8 mouse cellular contexts compared by ENCODE assay signal in genomic region chr5:149428347-149428746, GRCm38 (mm10). TPM values are rescaled to one million over a fixed set of nuclear protein-coding genes. Genes with fewer than 3 reads are reported as not detected.
A peak's percentile ranks its signal among the peaks of the same experiment; 100 is the strongest.
DNase-seq lines count a peak whose midpoint lies in the region; ATAC-seq and TF ChIP-seq lines count a peak whose summit lies in the region.

No protein-coding gene starts in this region.

- H3K27ac ChIP-seq in lung, postnatal 0 days (ENCODE audit: low read length), result no peak overlapping the region
- peak overlapping the region; percentile 75 for H3K27ac ChIP-seq in forebrain, embryonic 11.5 days (ENCODE audit: low read depth, low read length)
- H3K27ac ChIP-seq in limb, embryonic 14.5 days (replicated peaks; ENCODE audit: low read depth, low read length), result peak overlapping the region; percentile 48; the same call in 1 of the 2 replicates
- H3K27ac ChIP-seq in neural tube, embryonic 13.5 days (replicated peaks), result peak overlapping the region; percentile 68

- no peak for TF ChIP-seq POLR2A in limb, embryonic 14.5 days (IDR thresholded peaks at IDR 0.05; ENCODE audit: borderline replicate concordance, extremely low read depth, insufficient read depth, insufficient read length)

- H3K9me3 ChIP-seq in lung, postnatal 0 days (ENCODE audit: low read length), result no peaks in the 10 kb centered on the region
- H3K9me3 ChIP-seq in forebrain, embryonic 11.5 days (ENCODE audit: control insufficient read depth, low read length), result no peaks in the 10 kb centered on the region
- H3K9me3 ChIP-seq in limb, embryonic 14.5 days (ENCODE audit: control insufficient read depth, low read length), result no peaks in the 10 kb centered on the region
- H3K9me3 ChIP-seq in neural tube, embryonic 13.5 days, result no peaks in the 10 kb centered on the region

- H3K9ac ChIP-seq in lung, postnatal 0 days (replicated peaks; ENCODE audit: low read depth), result no peak overlapping the region
- H3K9ac ChIP-seq in forebrain, embryonic 11.5 days (ENCODE audit: low read length), result peak overlapping the region; percentile 33
- H3K9ac ChIP-seq in limb, embryonic 14.5 days (ENCODE audit: low read depth, low read length, severe bottlenecking), result no peak overlapping the region
- H3K9ac ChIP-seq in neural tube, embryonic 13.5 days, result 0 out of 2 replicates have a peak overlapping the region, but pooled peaks have one; percentile 50

- H3K4me1 ChIP-seq in lung, postnatal 0 days (ENCODE audit: insufficient read depth, low read depth, low read length), result no peaks in the 10 kb centered on the region
- peaks cover 12% of the 10 kb centered on the region for H3K4me1 ChIP-seq in forebrain, embryonic 11.5 days (replicated peaks; ENCODE audit: control insufficient read depth, insufficient read depth, low read length)
- H3K4me1 ChIP-seq in limb, embryonic 14.5 days (ENCODE audit: control insufficient read depth, insufficient read depth, low read length), result peaks cover 14% of the 10 kb centered on the region
- peaks cover 20% of the 10 kb centered on the region for H3K4me1 ChIP-seq in neural tube, embryonic 13.5 days (replicated peaks)

- H3K4me3 ChIP-seq in lung, postnatal 0 days (ENCODE audit: low read depth, low read length), result no peak overlapping the region
- no peak overlapping the region for H3K4me3 ChIP-seq in forebrain, embryonic 11.5 days (ENCODE audit: low read depth, low read length)
- no peak overlapping the region for H3K4me3 ChIP-seq in limb, embryonic 14.5 days (replicated peaks; ENCODE audit: low read length)
- no peak overlapping the region for H3K4me3 ChIP-seq in neural tube, embryonic 13.5 days

- 13% methylated on average over 6 of the region's 6 CpGs for WGBS in lung, postnatal 0 days
- WGBS in forebrain, embryonic 11.5 days, result 9% methylated on average over 6 of the region's 6 CpGs
- 5% methylated on average over 6 of the region's 6 CpGs for WGBS in limb, embryonic 14.5 days
- 10% methylated on average over 6 of the region's 6 CpGs for WGBS in neural tube, embryonic 13.5 days

- TF ChIP-seq CTCF in lung, postnatal 0 days (IDR thresholded peaks at IDR 0.05), result peak; percentile 18; the same call in 1 of the 2 replicates

- no peak for TF ChIP-seq EP300 in lung, postnatal 0 days (IDR thresholded peaks at IDR 0.05)

- peak; percentile 28; the same call in 1 of the 2 replicates for ATAC-seq in lung, postnatal 0 days
- peak; percentile 84 for ATAC-seq in forebrain, embryonic 11.5 days (replicated peaks; ENCODE audit: low FRiP score)
- ATAC-seq in limb, embryonic 14.5 days (ENCODE audit: low FRiP score, low read depth), result peak; percentile 86
- peak; percentile 78 for ATAC-seq in neural tube, embryonic 13.5 days (ENCODE audit: low read depth)

- no peak overlapping the region for H3K4me2 ChIP-seq in lung, postnatal 0 days (replicated peaks; ENCODE audit: low read depth, low read length)
- peak overlapping the region; percentile 16; the same call in 1 of the 2 replicates for H3K4me2 ChIP-seq in forebrain, embryonic 11.5 days (ENCODE audit: low read depth, low read length, severe bottlenecking)
- no peak overlapping the region; the same call in 1 of the 2 replicates for H3K4me2 ChIP-seq in limb, embryonic 14.5 days (replicated peaks; ENCODE audit: low read depth, low read length, severe bottlenecking)
- H3K4me2 ChIP-seq in neural tube, embryonic 13.5 days, result no peak overlapping the region; the same call in 1 of the 2 replicates

- DNase-seq in lung, postnatal 0 days (ENCODE audit: low spot score), result peak; percentile 22
- DNase-seq in lung, postnatal 14 days, result no peak
- DNase-seq in forebrain, embryonic 11.5 days (ENCODE audit: low spot score), result peak; percentile 70
- DNase-seq in limb, embryonic 14.5 days (ENCODE audit: low spot score), result peak; percentile 80
- no peak for DNase-seq in frontal cortex, postnatal 36 days (ENCODE audit: low spot score in 2 of 2)
- no peak for DNase-seq in urinary bladder, postnatal 25 days (ENCODE audit: low spot score)
- DNase-seq in ovary, postnatal 10 days (ENCODE audit: low spot score), result no peak

- no peaks in the 10 kb centered on the region for H3K27me3 ChIP-seq in lung, postnatal 0 days (replicated peaks; ENCODE audit: insufficient read depth, low read length)
- no peaks in the 10 kb centered on the region for H3K27me3 ChIP-seq in forebrain, embryonic 11.5 days (ENCODE audit: control insufficient read depth, insufficient read depth, low read length)
- H3K27me3 ChIP-seq in limb, embryonic 14.5 days (ENCODE audit: control insufficient read depth, insufficient read depth, low read length), result no peaks in the 10 kb centered on the region
- no peaks in the 10 kb centered on the region for H3K27me3 ChIP-seq in neural tube, embryonic 13.5 days

- no peaks in the 10 kb centered on the region for H3K36me3 ChIP-seq in lung, postnatal 0 days (ENCODE audit: insufficient read depth, low read length)
- H3K36me3 ChIP-seq in forebrain, embryonic 11.5 days (ENCODE audit: control insufficient read depth, insufficient read depth, low read length), result no peaks in the 10 kb centered on the region
- no peaks in the 10 kb centered on the region for H3K36me3 ChIP-seq in limb, embryonic 14.5 days (ENCODE audit: control insufficient read depth, insufficient read depth, low read length)
- H3K36me3 ChIP-seq in neural tube, embryonic 13.5 days, result no peaks in the 10 kb centered on the region

RNA-seq across cellular contexts. Expression of gene Tex26, which starts 11.1 kb away (rescaled TPM):
- 3.0 and 4.9 TPM in 2 replicates for polyA plus RNA-seq in lung, postnatal 0 days (2015; fragmentation: Nextera tagmentation; extraction: Ambion mirVana)
- 1.6 and 1.7 TPM in 2 replicates for polyA plus RNA-seq in forebrain, embryonic 11.5 days (2014; fragmentation: Nextera tagmentation; extraction: Ambion mirVana)
- polyA plus RNA-seq in limb, embryonic 14.5 days (2012; rRNA removed), result 0.20 and 0.50 TPM in 2 replicates
- polyA plus RNA-seq in limb, embryonic 14.5 days (2014; fragmentation: Nextera tagmentation; extraction: Ambion mirVana), result 0.36 and 0.44 TPM in 2 replicates
- 0.54 and 1.3 TPM in 2 replicates for polyA plus RNA-seq in neural tube, embryonic 13.5 days (2015; fragmentation: Nextera tagmentation; extraction: Ambion mirVana)

RNA-seq across cellular contexts. Expression of gene Medag, which starts 16.8 kb away (rescaled TPM):
- 2.0 and 2.3 TPM in 2 replicates for polyA plus RNA-seq in lung, postnatal 0 days (2015; fragmentation: Nextera tagmentation; extraction: Ambion mirVana)
- 1.0 and 1.4 TPM in 2 replicates for polyA plus RNA-seq in forebrain, embryonic 11.5 days (2014; fragmentation: Nextera tagmentation; extraction: Ambion mirVana)
- 3.5 and 3.8 TPM in 2 replicates for polyA plus RNA-seq in limb, embryonic 14.5 days (2012; rRNA removed)
- polyA plus RNA-seq in limb, embryonic 14.5 days (2014; fragmentation: Nextera tagmentation; extraction: Ambion mirVana), result 2.6 and 3.1 TPM in 2 replicates
- 1.2 and 1.4 TPM in 2 replicates for polyA plus RNA-seq in neural tube, embryonic 13.5 days (2015; fragmentation: Nextera tagmentation; extraction: Ambion mirVana)

Comparison
In these comparisons a context has a peak if more than half of its experiments do, and no peak if none do; other contexts are left out.
1. DNase-seq: peak in lung, postnatal 0 days (single experiment), forebrain, embryonic 11.5 days (single experiment) and limb, embryonic 14.5 days (single experiment); none in lung, postnatal 14 days (single experiment), frontal cortex, postnatal 36 days (0 of 2), urinary bladder, postnatal 25 days (single experiment) and ovary, postnatal 10 days (single experiment).
2. ATAC-seq: peak in every context shown above with its lines; median percentile 86 in limb, embryonic 14.5 days; 84 in forebrain, embryonic 11.5 days; 78 in neural tube, embryonic 13.5 days; 28 in lung, postnatal 0 days.
3. H3K9ac ChIP-seq: peak in forebrain, embryonic 11.5 days (single experiment) and neural tube, embryonic 13.5 days (single experiment); none in lung, postnatal 0 days (single experiment) and limb, embryonic 14.5 days (single experiment).